Mouse (Mus musculus) forebrain, embryonic 10.5 days (tissue): ENCODE data around the gene Ppp1r14b. TPM values are rescaled to one million over a fixed set of nuclear protein-coding genes. Genes with fewer than 3 reads are reported as not detected.
"Not testable (repeated sequence)": the region's sequence is repeated elsewhere in the genome, so short reads cannot be mapped to it uniquely, and the experiment has no call there.

Source experiments
- DNase-seq: peaks from one replicate; pipeline ENCODE4 v3.0.0-alpha.2; 2017; ENCODE audit warnings: low spot score; ENCODE audit errors: extremely low spot score
- H3K27ac ChIP-seq: fragments of 300-500 bp; sonication (generic); 2 replicates; pipeline ENCODE4 v1.5.1; 2016; ENCODE audit warnings: mild to moderate bottlenecking
- H3K27me3 ChIP-seq: fragments of 300-500 bp; sonication (generic); 2 replicates; pipeline ENCODE4 v1.6.1; 2016; ENCODE audit warnings: mild to moderate bottlenecking; ENCODE audit not compliant: poor library complexity, severe bottlenecking
- H3K36me3 ChIP-seq: fragments of 300-500 bp; sonication (generic); replicated peaks from 2 replicates; pipeline ENCODE4 v1.6.1; 2016; ENCODE audit warnings: mild to moderate bottlenecking, moderate library complexity
- H3K4me1 ChIP-seq: fragments of 300-500 bp; sonication (generic); 2 replicates; pipeline ENCODE4 v1.6.1; 2016
- H3K4me3 ChIP-seq: fragments of 300-500 bp; sonication (generic); 2 replicates; pipeline ENCODE4 v1.5.1; 2016; ENCODE audit warnings: mild to moderate bottlenecking, moderate library complexity
- H3K9me3 ChIP-seq: fragments of 300-500 bp; sonication (generic); 2 replicates; pipeline ENCODE4 v1.6.1; 2016; ENCODE audit warnings: mild to moderate bottlenecking, moderate library complexity
- WGBS: fragments of 180-500 bp; shearing (Covaris S2); methylation state at CpG from one replicate; pipeline ENCODE4 v1.1.7; 2016; 5-methylcytosine and 5-hydroxymethylcytosine counted together
- polyA plus RNA-seq: library from polyadenylated mRNA; unstranded; fragments of >200 nt; fragmentation: Nextera tagmentation; extraction: Ambion mirVana; gene quantifications from 2 replicates; pipeline ENCODE4 v1.2.1, GENCODE M21; 2016

Ppp1r14b gene
- polyA plus RNA-seq, 1 experiment from 2014 or later: 103 TPM

GRCm38 (mm10) chr19:6985300-6985699, 10.5 kb downstream of the Ppp1r14b start:
- WGBS: 86% methylated on average over 19 of the region's 19 CpGs
- Histone ChIP-seq H3K4me3 (peak overlapping the region; percentile 95; the same call in 1 of the 2 replicates), H3K27me3 (0 out of 2 replicates have a peak, but pooled peaks cover 3% of the 10 kb centered on the region), H3K4me1 (peaks cover 64% of the 10 kb centered on the region), H3K27ac (0 out of 2 replicates have a peak overlapping the region, but pooled peaks have one; percentile 37), H3K36me3 (peaks cover 43% of the 10 kb centered on the region), H3K9me3 (no peaks in the 10 kb centered on the region)
- no peak for DNase-seq

DNA sequence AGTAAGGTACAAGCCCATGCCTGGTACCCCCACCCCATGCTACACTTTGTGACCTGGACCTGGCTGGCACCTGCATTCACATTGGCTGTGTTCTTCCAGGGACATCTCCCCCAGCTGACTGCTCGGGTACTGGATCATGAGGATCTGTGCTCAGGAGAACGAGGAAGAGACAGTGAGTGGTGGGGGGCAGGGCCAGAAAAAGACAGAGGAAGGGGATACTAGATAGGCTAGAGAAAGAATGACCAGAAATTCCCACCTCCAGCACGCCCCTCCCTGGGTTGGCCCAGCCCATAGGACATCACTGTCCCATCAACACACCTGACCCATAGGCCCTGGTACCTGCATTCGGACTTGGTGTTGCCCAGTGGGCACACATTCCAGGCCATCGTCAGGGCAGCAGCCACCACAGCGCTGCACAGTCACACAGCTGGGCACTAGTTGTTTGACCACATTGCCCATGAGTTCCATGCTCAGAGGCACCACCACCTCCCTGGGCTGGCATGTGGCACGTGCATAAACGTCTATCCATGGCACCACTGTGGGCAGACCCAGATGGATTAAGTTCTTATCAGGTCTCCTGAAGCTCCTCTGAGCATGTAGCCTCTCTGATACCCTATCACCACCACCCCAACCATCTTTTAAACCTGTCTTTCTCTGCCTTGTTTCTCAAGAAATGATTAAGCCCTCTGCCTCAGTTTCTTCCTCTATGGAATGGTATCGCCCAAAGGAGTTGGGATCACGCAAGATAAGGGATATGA, 11.4 kb downstream of the Ppp1r14b start:
- 84% methylated on average over 10 of the region's 10 CpGs for WGBS
- H3K27ac ChIP-seq: no peak overlapping the region

GRCm38 (mm10) chr19:6987061-6987903, 12.5 kb downstream of the Ppp1r14b start, which contains the start of gene Vegfb:
Gene Vegfb (minus strand): TSS chr19:6987651.
- H3K36me3 ChIP-seq: peaks cover 36% of the 10 kb centered on the region
- H3K27ac ChIP-seq: peak within 1 kb of the TSS; percentile 97
- H3K4me3 ChIP-seq: peak within 1 kb of the TSS; percentile 95
- peak; percentile 60 for DNase-seq
- 0 out of 2 replicates have a peak, but pooled peaks cover 3% of the 10 kb centered on the region for H3K27me3 ChIP-seq
- under 1% methylated on average over 85 of the region's 85 CpGs for WGBS
- peaks cover 62% of the 10 kb centered on the region for H3K4me1 ChIP-seq
- no peaks in the 10 kb centered on the region for H3K9me3 ChIP-seq

More for the DNA sequence above, 11.4 kb downstream of the Ppp1r14b start:
- peaks cover 57% of the 10 kb centered on the region for H3K4me1 ChIP-seq
- DNase-seq: no peak
- H3K27me3 ChIP-seq: 0 out of 2 replicates have a peak, but pooled peaks cover 3% of the 10 kb centered on the region
- H3K4me3 ChIP-seq: peak overlapping the region; percentile 95
- H3K36me3 ChIP-seq: peaks cover 43% of the 10 kb centered on the region
- H3K9me3 ChIP-seq: no peaks in the 10 kb centered on the region

GRCm38 (mm10) chr19:6987904-6988285, 13.1 kb downstream of the Ppp1r14b start:
- WGBS: 4% methylated on average over 8 of the region's 8 CpGs
- H3K4me1 ChIP-seq: peaks cover 64% of the 10 kb centered on the region
- no peaks in the 10 kb centered on the region for H3K9me3 ChIP-seq
- no peak for DNase-seq
- 0 out of 2 replicates have a peak, but pooled peaks cover 3% of the 10 kb centered on the region for H3K27me3 ChIP-seq
- H3K36me3 ChIP-seq: peaks cover 30% of the 10 kb centered on the region
- peak overlapping the region; percentile 95 for H3K4me3 ChIP-seq
- peak overlapping the region; percentile 97 for H3K27ac ChIP-seq

DNA sequence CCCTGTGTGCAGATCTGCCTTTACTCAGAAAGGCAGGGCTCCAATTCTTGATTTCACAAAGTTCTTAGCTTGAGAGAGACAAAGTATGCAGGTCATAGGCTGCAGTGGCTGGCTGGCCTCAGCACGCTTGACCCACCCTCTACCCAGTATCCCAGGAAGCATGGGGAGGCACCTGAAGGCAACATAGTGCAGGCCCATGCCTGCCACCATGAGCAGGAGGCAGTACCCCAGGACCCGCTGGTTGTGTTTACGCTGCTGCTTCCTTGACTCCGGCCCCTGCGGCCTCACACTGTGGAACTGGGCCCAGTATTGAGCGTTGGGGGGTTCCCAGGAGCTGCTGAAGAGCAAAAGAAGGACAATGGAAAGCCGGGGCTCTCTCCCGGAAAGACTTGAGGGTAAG, 14.5 kb downstream of the Ppp1r14b start:
- no peak for DNase-seq
- Histone ChIP-seq H3K4me1 (peaks cover 66% of the 10 kb centered on the region), H3K9me3 (no peaks in the 10 kb centered on the region), H3K27me3 (0 out of 2 replicates have a peak, but pooled peaks cover 3% of the 10 kb centered on the region), H3K4me3 (0 out of 2 replicates have a peak overlapping the region, but pooled peaks have one; percentile 4), H3K36me3 (peaks cover 18% of the 10 kb centered on the region), H3K27ac (no peak overlapping the region)
- 86% methylated on average over 8 of the region's 8 CpGs for WGBS

DNA sequence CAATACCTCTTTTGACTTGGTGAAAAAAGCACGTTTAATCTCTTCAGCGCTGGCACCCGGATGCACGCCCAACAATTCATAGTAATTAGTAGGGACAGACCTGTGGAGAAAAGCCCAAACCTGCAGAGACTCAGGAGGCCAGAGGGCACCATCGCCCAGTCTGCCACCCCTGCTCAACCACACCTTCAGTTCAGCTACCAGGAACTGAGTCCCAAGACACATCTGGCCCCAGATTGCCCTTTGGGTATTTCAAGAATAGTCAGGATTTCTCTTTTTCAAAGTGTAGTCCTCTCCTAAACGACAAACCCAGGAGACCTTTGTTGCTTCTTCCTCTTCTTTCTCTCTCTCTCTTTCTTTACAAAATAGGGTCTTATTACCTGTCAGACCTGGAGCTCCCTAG, 15.9 kb downstream of the Ppp1r14b start:
- DNase-seq: no peak
- no peak overlapping the region for H3K27ac ChIP-seq
- no peaks in the 10 kb centered on the region for H3K27me3 ChIP-seq
- WGBS: 89% methylated on average over 6 of the region's 6 CpGs
- H3K4me3 ChIP-seq: no peak overlapping the region
- peaks cover 73% of the 10 kb centered on the region for H3K4me1 ChIP-seq
- peaks cover 5% of the 10 kb centered on the region for H3K36me3 ChIP-seq
- no peaks in the 10 kb centered on the region for H3K9me3 ChIP-seq

DNA sequence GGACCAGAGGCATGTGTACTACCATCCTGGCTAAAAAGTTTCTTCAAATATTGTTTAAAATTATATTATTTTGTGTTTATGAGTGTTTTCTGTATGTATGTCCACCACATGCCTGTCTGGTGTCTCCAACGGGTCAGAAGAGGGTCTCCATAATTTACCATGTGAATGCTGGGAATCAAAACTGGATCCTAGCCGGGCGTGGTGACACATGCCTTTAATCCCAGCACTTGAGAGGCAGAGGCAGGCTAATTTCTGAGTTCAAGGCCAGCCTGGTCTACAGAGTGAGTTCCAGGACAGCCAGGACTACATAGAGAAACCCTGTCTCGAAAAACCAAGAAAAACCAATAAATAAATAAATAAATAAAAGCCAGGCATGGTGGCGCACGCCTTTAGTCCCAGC, 16.4 kb downstream of the Ppp1r14b start:
- WGBS: 94% methylated on average over 6 of the region's 6 CpGs

DNA sequence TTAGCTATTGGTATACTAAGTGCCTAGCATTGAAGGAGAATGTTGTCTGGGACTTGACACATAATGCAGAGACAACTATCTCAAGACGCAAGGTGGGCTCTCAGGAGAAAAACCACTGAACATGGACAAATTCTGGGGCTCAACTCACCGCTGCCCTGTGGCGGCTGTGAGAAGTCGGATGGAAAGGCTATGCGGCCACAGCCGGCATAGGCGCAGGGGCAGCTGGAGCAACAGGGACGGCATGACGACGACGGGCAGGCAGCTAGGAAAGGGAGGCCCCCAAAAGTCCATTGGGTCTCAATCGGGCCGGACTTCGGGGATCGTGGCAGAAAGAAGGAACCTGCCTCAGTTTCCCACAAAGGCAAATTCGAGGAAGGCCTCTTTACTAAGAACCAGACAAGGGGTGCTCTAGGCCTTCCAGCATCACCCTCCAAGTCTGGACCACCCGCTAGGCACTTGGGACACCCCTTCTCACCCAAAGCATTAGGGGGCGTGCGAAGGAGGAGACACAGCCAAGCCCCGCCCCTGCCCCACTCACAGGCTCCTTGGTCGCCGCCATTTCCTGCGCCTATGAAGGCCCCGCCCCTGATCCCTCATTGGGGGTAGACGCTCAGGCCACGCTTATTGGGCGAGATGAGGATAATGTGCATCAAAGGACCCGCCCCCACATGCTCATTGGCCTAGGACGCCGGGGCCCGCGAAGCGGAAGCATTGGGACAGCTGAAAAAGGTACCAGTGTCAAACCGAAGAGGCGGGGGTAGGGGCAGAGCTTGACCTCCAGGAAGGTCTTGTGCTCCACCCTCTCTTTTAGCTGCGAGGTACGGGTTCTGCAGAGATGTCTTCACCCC, 17.5 kb downstream of the Ppp1r14b start, which contains the start of gene Dnajc4:
Gene Dnajc4 (minus strand): TSS at position 562 of the 848 bp plus-strand sequence.
- peak within 1 kb of the TSS; percentile 88 for H3K27ac ChIP-seq
- H3K4me1 ChIP-seq: peaks cover 73% of the 10 kb centered on the region
- H3K36me3 ChIP-seq: 0 out of 2 replicates have a peak, but pooled peaks cover 2% of the 10 kb centered on the region
- H3K9me3 ChIP-seq: no peaks in the 10 kb centered on the region
- H3K4me3 ChIP-seq: peak within 1 kb of the TSS; percentile 66
- 2% methylated on average over 37 of the region's 37 CpGs for WGBS
- H3K27me3 ChIP-seq: no peaks in the 10 kb centered on the region
- peak; percentile 98 for DNase-seq

More for the DNA sequence above, 16.4 kb downstream of the Ppp1r14b start:
- Histone ChIP-seq H3K4me3 (peak overlapping the region; percentile 66; the same call in 1 of the 2 replicates), H3K4me1 (peaks cover 73% of the 10 kb centered on the region)
- DNase-seq, H3K27me3 ChIP-seq, H3K36me3 ChIP-seq, H3K27ac ChIP-seq, H3K9me3 ChIP-seq: not testable (repeated sequence)

GRCm38 (mm10) chr19:6993011-6993770, 18.4 kb downstream of the Ppp1r14b start:
- no peak for DNase-seq
- Histone ChIP-seq H3K4me1 (peaks cover 66% of the 10 kb centered on the region), H3K27ac (peak overlapping the region; percentile 88), H3K4me3 (peak overlapping the region; percentile 66), H3K36me3 (peaks cover 7% of the 10 kb centered on the region), H3K9me3 (no peaks in the 10 kb centered on the region), H3K27me3 (no peaks in the 10 kb centered on the region)
- 64% methylated on average over 14 of the region's 14 CpGs for WGBS

GRCm38 (mm10) chr19:6994002-6994401, 19.2 kb downstream of the Ppp1r14b start:
- H3K4me1 ChIP-seq: peaks cover 63% of the 10 kb centered on the region
- WGBS: 89% methylated on average over 8 of the region's 8 CpGs
- H3K9me3 ChIP-seq: no peaks in the 10 kb centered on the region; the same call in 1 of the 2 replicates
- no peak overlapping the region for H3K4me3 ChIP-seq
- no peaks in the 10 kb centered on the region for H3K27me3 ChIP-seq
- H3K27ac ChIP-seq: no peak overlapping the region
- no peak for DNase-seq
- H3K36me3 ChIP-seq: peaks cover 15% of the 10 kb centered on the region

- 81% methylated on average over 8 of the region's 8 CpGs for WGBS
- Histone ChIP-seq H3K4me3 (peak overlapping the region; percentile 69; the same call in 1 of the 2 replicates), H3K27ac (no peak overlapping the region), H3K36me3 (peaks cover 17% of the 10 kb centered on the region), H3K27me3 (no peaks in the 10 kb centered on the region), H3K4me1 (peaks cover 60% of the 10 kb centered on the region), H3K9me3 (no peaks in the 10 kb centered on the region; the same call in 1 of the 2 replicates)
- DNase-seq: no peak
Observed at GRCm38 (mm10) chr19:6994489-6994888, 19.7 kb downstream of the Ppp1r14b start.
